Mouse (Mus musculus) embryonic facial prominence, embryonic 15.5 days (tissue): ENCODE results near the gene Lpar6. TPM values are rescaled to one million over a fixed set of nuclear protein-coding genes. Genes with fewer than 3 reads are reported as not detected.

Source experiments
- ATAC-seq: fragments of 200-750 bp; cut with Nextera tagmentation; 2 replicates; pipeline ENCODE4 v1.8.0; 2017; ENCODE audit warnings: low read depth, moderate TSS enrichment; ENCODE audit not compliant: insufficient number of reproducible peaks, low FRiP score, low TSS enrichment
- H3K27ac ChIP-seq: fragments of 300-500 bp; sonication (generic); replicated peaks from 2 replicates; pipeline ENCODE4 v1.5.1; 2015; ENCODE audit warnings: mild to moderate bottlenecking, inconsistent platforms
- H3K27me3 ChIP-seq: fragments of 300-500 bp; sonication (generic); 2 replicates; pipeline ENCODE4 v1.6.1; 2015; ENCODE audit warnings: inconsistent platforms
- H3K36me3 ChIP-seq: fragments of 300-500 bp; sonication (generic); 2 replicates; pipeline ENCODE4 v1.6.1; 2015; ENCODE audit warnings: mild to moderate bottlenecking, inconsistent platforms
- H3K4me1 ChIP-seq: fragments of 300-500 bp; sonication (generic); 2 replicates; pipeline ENCODE4 v1.6.1; 2015; ENCODE audit warnings: inconsistent platforms
- H3K4me2 ChIP-seq: fragments of 300-500 bp; sonication (generic); replicated peaks from 2 replicates; pipeline ENCODE4 v1.6.1; 2015; ENCODE audit warnings: mild to moderate bottlenecking, inconsistent platforms
- H3K4me3 ChIP-seq: fragments of 300-500 bp; sonication (generic); replicated peaks from 2 replicates; pipeline ENCODE4 v1.5.1; 2015; ENCODE audit warnings: mild to moderate bottlenecking, inconsistent platforms
- H3K9ac ChIP-seq: fragments of 300-500 bp; sonication (generic); 2 replicates; pipeline ENCODE4 v1.6.1; 2015; ENCODE audit warnings: inconsistent platforms
- H3K9me3 ChIP-seq: fragments of 300-500 bp; sonication (generic); replicated peaks from 2 replicates; pipeline ENCODE4 v1.6.1; 2016; ENCODE audit warnings: inconsistent platforms
- WGBS: fragments of 180-500 bp; shearing (Covaris S2); methylation state at CpG from one replicate; pipeline ENCODE4 v1.1.7; 2015; 5-methylcytosine and 5-hydroxymethylcytosine counted together
- polyA plus RNA-seq: library from polyadenylated mRNA; unstranded; fragments of >200 nt; fragmentation: Nextera tagmentation; extraction: Ambion mirVana; gene quantifications from 2 replicates; pipeline ENCODE4 v1.2.1, GENCODE M21; 2015

Gene Lpar6
- polyA plus RNA-seq, 1 experiment from 2014 or later, result 12.9 TPM

DNA sequence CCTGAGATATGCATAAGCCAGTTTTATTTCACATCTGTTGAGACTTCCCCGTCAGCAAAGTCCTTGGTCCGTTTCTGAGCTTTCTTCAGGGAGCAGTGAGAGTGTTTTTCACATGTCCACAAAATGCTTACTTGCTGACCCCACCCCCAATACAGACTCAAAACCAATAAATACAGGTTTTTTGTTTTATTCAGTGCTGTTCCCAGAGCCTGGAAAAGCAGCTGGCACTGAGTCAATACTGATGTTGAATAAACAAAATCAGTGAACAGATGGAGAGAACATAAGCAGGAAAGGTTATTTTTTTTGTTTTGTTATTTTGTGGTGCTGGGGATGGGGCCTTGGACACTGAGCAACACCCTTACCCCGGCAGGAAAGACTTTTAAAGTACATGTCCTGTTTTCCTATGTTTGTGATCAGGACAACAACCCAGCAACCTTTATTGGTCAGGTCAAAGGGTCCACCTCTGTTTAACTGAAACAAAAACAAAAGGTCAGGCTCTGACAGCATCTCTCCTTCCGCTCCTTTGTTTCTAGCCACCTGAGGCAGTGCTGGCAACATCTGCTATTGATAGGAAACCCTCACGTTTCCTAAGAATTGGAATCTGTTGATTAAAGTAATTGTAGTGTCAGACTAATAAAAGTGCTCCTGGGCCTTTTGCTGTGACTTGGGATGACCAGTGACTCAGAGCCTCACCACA lies 6.3 kb upstream of the Lpar6 start:
- no peaks in the 10 kb centered on the region for H3K27me3 ChIP-seq
- H3K9me3 ChIP-seq, result no peaks in the 10 kb centered on the region
- H3K27ac ChIP-seq, result 0 out of 2 replicates have a peak overlapping the region, but pooled peaks have one; percentile 11
- H3K4me3 ChIP-seq, result no peak overlapping the region
- WGBS, result 25% methylated on average over 5 of the region's 5 CpGs
- H3K36me3 ChIP-seq, result no peaks in the 10 kb centered on the region
- no peak overlapping the region for H3K4me2 ChIP-seq
- no peak overlapping the region for H3K9ac ChIP-seq
- ATAC-seq, result no peak
- peaks cover 16% of the 10 kb centered on the region; the same call in 1 of the 2 replicates for H3K4me1 ChIP-seq

GRCm38 (mm10) chr14:73234468-73235031 lies 3.1 kb upstream of the Lpar6 start:
- Histone ChIP-seq H3K36me3 (no peaks in the 10 kb centered on the region), H3K4me2 (no peak overlapping the region), H3K4me3 (no peak overlapping the region), H3K4me1 (peaks cover 13% of the 10 kb centered on the region; the same call in 1 of the 2 replicates), H3K27me3 (no peaks in the 10 kb centered on the region), H3K9me3 (no peaks in the 10 kb centered on the region), H3K9ac (no peak overlapping the region), H3K27ac (peak overlapping the region; percentile 69)
- ATAC-seq, result no peak
- 22% methylated on average over 2 of the region's 2 CpGs for WGBS

GRCm38 (mm10) chr14:73238498-73239250 lies 979 bp downstream of the Lpar6 start:
- ATAC-seq, result peak; percentile 83
- Histone ChIP-seq H3K27me3 (no peaks in the 10 kb centered on the region), H3K36me3 (no peaks in the 10 kb centered on the region), H3K27ac (peak overlapping the region; percentile 94), H3K4me3 (peak overlapping the region; percentile 58), H3K9me3 (no peaks in the 10 kb centered on the region), H3K9ac (peak overlapping the region; percentile 59), H3K4me1 (peaks cover 4% of the 10 kb centered on the region; the same call in 1 of the 2 replicates), H3K4me2 (peak overlapping the region; percentile 47)
- under 1% methylated on average over 20 of the region's 20 CpGs for WGBS

DNA sequence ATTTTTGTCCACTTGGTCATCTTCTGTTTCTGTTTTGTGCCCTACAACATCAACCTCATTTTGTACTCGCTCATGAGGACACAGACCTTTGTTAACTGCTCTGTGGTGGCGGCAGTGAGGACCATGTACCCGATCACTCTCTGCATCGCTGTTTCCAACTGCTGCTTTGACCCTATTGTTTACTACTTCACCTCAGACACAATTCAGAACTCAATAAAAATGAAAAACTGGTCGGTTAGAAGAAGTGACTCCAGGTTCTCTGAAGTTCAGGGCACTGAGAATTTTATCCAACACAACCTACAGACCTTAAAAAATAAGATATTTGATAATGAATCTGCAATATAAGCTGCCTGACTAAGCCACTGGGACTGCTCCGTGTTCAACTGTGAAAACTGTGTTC lies 1.6 kb downstream of the Lpar6 start:
- ATAC-seq, result no peak
- no peaks in the 10 kb centered on the region for H3K9me3 ChIP-seq

GRCm38 (mm10) chr14:73239857-73240256 lies 2.2 kb downstream of the Lpar6 start:
- no peaks in the 10 kb centered on the region for H3K36me3 ChIP-seq
- ATAC-seq, result no peak
- H3K9ac ChIP-seq, result no peak overlapping the region
- no peaks in the 10 kb centered on the region for H3K4me1 ChIP-seq
- H3K4me3 ChIP-seq, result no peak overlapping the region
- no peak overlapping the region for H3K4me2 ChIP-seq
- no peaks in the 10 kb centered on the region for H3K27me3 ChIP-seq
- no peak overlapping the region for H3K27ac ChIP-seq
- WGBS, result 37% methylated on average over 3 of the region's 3 CpGs
- H3K9me3 ChIP-seq, result no peaks in the 10 kb centered on the region

More for the DNA sequence above, 1.6 kb downstream of the Lpar6 start:
- H3K4me2 ChIP-seq, result peak overlapping the region; percentile 47
- H3K27me3 ChIP-seq, result no peaks in the 10 kb centered on the region
- under 1% methylated on average over 6 of the region's 6 CpGs for WGBS
- H3K4me1 ChIP-seq, result peaks cover 2% of the 10 kb centered on the region; the same call in 1 of the 2 replicates
- H3K4me3 ChIP-seq, result peak overlapping the region; percentile 58
- H3K9ac ChIP-seq, result peak overlapping the region; percentile 59
- no peaks in the 10 kb centered on the region for H3K36me3 ChIP-seq
- peak overlapping the region; percentile 94 for H3K27ac ChIP-seq

GRCm38 (mm10) chr14:73244061-73244597 lies 6.4 kb downstream of the Lpar6 start:
- H3K27ac ChIP-seq, result no peak overlapping the region; the same call in 1 of the 2 replicates
- H3K36me3 ChIP-seq, result no peaks in the 10 kb centered on the region
- H3K4me2 ChIP-seq, result no peak overlapping the region
- no peak overlapping the region for H3K4me3 ChIP-seq
- H3K4me1 ChIP-seq, result no peaks in the 10 kb centered on the region
- ATAC-seq, result no peak
- H3K9ac ChIP-seq, result no peak overlapping the region
- WGBS, result 94% methylated on average over 2 of the region's 2 CpGs
- H3K27me3 ChIP-seq, result no peaks in the 10 kb centered on the region
- H3K9me3 ChIP-seq, result no peaks in the 10 kb centered on the region

GRCm38 (mm10) chr14:73250056-73250455 lies 12.4 kb downstream of the Lpar6 start:
- Histone ChIP-seq H3K27me3 (no peaks in the 10 kb centered on the region), H3K4me3 (no peak overlapping the region), H3K4me1 (no peaks in the 10 kb centered on the region), H3K27ac (no peak overlapping the region), H3K9me3 (no peaks in the 10 kb centered on the region), H3K9ac (no peak overlapping the region), H3K36me3 (no peaks in the 10 kb centered on the region), H3K4me2 (no peak overlapping the region)
- WGBS, result 91% methylated on average over 2 of the region's 2 CpGs
- no peak for ATAC-seq

DNA sequence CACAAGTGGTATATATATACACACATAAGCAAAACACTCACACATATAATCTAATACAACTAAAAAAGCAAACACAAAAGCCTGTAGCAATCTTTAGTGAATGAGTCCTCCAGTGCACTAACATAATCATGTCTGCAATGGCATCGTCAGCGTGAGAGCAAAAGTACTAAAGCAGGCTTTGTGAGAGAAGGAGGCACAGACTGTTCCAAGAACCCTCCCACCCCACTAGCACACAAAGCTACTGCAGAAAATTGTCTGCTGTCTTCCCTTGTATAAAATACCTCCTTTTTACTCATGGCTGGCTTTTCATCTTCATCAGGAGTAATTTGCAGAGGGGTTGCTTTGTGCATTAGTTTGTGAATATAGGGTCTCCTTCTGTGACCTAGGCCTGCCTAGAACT lies 14.6 kb downstream of the Lpar6 start:
- no peak overlapping the region for H3K9ac ChIP-seq
- no peaks in the 10 kb centered on the region for H3K4me1 ChIP-seq
- no peaks in the 10 kb centered on the region for H3K36me3 ChIP-seq
- no peak for ATAC-seq
- H3K4me3 ChIP-seq, result no peak overlapping the region
- no peak overlapping the region for H3K4me2 ChIP-seq
- no peak overlapping the region for H3K27ac ChIP-seq
- 72% methylated on average over 2 of the region's 2 CpGs for WGBS
- no peaks in the 10 kb centered on the region for H3K27me3 ChIP-seq
- H3K9me3 ChIP-seq, result no peaks in the 10 kb centered on the region

DNA sequence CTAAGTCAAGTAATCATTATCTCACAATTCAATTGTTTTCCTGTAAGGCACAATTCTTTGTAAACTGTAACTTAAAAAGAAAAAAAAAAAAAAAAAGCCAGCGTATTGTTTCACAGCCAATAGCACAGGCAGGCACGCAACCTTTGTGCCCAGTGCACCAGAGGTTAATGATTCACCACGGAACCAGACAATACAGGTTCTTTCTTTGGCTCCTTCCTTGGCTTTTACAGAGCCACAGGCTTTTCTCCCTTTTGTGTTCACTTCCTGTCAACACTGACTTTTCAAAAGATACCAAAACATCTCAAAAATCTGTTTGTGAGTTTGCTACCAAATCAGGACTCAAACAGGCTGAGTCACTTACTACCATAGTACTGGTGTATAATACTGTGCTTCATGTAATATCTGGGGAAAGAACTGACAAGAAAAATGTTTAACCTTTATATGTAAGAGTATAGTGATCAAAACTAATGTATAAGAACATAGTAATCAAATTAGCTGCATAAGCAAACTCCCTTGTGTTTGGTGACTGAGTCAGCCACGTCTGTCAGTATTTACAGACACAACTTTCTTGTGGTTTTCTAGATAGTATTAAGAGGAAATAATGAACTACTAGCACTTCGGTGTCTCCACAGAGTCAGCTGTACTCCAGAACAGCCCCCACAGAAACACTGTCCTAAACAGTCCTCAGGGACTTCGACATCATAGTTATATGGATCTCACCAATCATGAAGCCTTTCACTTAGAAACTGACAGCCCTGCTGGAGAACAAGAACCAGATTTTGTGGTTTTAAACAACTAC lies 16.0 kb downstream of the Lpar6 start:
- no peak for ATAC-seq
- no peaks in the 10 kb centered on the region for H3K36me3 ChIP-seq
- no peak overlapping the region for H3K9ac ChIP-seq
- no peak overlapping the region for H3K27ac ChIP-seq
- no peak overlapping the region for H3K4me2 ChIP-seq
- WGBS, result 49% methylated on average over 6 of the region's 6 CpGs
- H3K4me3 ChIP-seq, result no peak overlapping the region
- H3K9me3 ChIP-seq, result no peaks in the 10 kb centered on the region
- peaks cover 3% of the 10 kb centered on the region; the same call in 1 of the 2 replicates for H3K4me1 ChIP-seq
- no peaks in the 10 kb centered on the region for H3K27me3 ChIP-seq

DNA sequence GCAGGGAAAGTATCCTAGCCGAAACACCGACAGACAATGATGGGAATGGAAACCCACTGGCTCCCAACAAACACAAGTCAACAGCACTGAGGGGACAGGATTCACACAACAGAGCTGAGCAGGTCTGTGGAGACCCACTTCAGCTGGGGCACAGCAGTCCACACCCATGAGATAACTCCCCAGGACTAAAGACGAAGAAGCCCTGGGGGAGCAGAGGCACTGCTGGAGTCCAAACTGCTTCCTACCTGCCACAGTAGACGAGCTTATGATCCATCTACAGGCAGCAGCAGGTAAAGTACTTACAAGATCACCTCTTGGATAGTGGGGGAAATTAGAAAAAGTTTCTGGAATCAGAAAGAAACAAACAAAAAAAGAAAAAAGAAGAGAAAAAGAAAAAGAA lies 16.7 kb downstream of the Lpar6 start:
- 0 out of 2 replicates have a peak overlapping the region, but pooled peaks have one; percentile 18 for H3K27ac ChIP-seq

More for the DNA sequence above, 16.7 kb downstream of the Lpar6 start:
- no peak overlapping the region for H3K4me3 ChIP-seq
- WGBS, result 66% methylated on average over 4 of the region's 4 CpGs
- no peak for ATAC-seq
- no peaks in the 10 kb centered on the region for H3K36me3 ChIP-seq
- peaks cover 3% of the 10 kb centered on the region; the same call in 1 of the 2 replicates for H3K4me1 ChIP-seq
- no peak overlapping the region for H3K4me2 ChIP-seq
- no peak overlapping the region for H3K9ac ChIP-seq
- no peaks in the 10 kb centered on the region for H3K9me3 ChIP-seq
- H3K27me3 ChIP-seq, result no peaks in the 10 kb centered on the region
